Mouse (Mus musculus): ENCODE measurements around the gene Hyal1.

Hyal1 gene

GRCm38 (mm10) chr9:107576357-107577107, at the start of gene Hyal1:
Gene Hyal1, plus strand, starts transcription at chr9:107576927.
- no peak for DNase-seq

GRCm38 (mm10) chr9:107533791-107534407, 42.8 kb upstream of the Hyal1 start, which contains the start of gene Tmem115:
Gene Tmem115, plus strand, starts transcription at chr9:107533945.
- DNase-seq = peak; percentile 97

DNA sequence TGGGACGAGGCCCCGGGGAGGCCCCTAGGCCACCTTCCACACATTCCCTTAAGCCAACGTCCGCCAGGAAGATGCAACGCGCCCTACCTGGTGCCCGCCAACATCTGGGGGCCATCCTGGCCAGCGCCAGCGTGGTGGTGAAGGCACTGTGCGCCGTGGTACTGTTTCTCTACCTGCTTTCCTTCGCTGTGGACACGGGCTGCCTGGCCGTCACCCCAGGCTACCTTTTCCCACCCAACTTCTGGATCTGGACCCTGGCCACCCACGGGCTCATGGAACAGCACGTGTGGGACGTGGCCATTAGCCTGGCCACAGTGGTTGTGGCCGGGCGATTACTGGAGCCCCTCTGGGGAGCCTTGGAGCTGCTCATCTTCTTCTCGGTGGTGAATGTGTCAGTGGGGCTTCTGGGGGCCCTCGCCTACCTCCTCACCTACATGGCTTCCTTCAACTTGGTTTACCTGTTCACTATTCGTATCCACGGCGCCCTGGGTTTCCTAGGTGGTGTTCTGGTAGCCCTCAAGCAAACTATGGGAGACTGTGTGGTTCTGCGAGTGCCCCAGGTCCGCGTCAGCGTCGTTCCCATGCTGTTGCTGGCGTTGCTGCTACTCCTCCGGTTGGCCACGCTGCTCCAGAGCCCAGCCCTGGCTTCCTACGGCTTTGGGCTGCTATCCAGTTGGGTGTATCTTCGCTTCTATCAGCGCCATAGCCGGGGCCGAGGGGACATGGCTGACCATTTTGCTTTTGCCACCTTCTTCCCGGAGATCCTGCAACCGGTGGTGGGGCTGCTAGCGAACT, 42.1 kb upstream of the Hyal1 start:
- DNase-seq = peak; percentile 68

DNA sequence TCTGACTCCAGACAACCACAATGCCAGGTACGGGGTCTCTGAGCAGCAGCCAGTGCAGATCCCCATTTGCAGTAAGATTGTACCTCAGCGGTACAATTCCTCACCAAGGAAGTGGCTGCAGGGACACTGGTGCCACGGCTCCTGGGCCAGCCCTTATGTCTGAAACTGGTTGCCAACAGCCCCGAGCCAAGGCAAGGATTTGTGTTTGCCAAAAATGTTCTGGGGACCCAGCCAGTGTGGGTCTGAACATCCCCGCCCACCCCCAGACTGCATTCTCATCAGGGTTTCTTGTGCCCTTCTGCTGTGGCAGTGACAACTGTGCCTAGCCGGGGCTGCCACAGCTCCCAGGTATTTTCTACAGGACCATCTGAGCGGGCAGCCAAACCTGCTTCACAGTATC, 38.5 kb upstream of the Hyal1 start:
- peak; percentile 68 for DNase-seq

DNA sequence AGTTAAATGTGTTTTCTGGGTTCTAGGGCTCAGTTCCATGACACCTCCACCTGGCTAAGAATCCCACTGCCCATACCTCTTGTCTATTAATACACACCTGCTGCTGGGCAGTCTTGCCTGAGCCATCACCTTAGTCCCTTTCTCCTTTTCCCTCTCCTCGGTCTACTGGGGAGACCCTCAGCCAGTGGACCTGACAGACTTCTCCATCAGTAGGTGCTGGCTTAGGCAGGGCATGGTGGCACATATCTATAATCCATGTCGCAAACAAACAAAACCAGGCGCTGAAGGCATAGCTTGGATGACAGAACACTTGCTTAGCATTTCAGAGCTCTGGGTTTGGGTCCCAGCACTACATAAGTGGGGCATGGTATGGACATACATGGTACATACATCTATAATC, 38.0 kb upstream of the Hyal1 start:
- DNase-seq = no peak

- DNase-seq = peak; percentile 63
Observed at GRCm38 (mm10) chr9:107539940-107540339, 36.8 kb upstream of the Hyal1 start.

DNA sequence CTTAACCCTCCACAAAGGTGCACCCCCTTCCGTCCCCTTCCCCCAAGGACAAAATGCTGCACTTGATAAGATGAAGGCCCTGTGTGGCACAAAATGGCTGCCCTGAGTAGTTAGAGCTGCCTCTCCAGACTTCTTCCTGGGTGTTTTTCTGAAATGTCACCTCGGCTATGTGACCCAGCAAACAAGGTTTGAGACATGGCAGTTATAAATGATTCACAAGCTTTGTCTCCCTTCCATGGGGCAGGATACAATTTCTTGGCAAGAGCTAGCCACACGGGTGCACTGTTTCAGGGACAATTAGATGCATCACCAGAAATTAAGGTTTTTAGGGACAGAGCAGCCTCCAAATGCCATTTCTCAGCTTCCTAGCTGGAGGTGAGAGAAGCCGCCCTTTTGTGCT, 36.3 kb upstream of the Hyal1 start:
- DNase-seq = no peak

DNA sequence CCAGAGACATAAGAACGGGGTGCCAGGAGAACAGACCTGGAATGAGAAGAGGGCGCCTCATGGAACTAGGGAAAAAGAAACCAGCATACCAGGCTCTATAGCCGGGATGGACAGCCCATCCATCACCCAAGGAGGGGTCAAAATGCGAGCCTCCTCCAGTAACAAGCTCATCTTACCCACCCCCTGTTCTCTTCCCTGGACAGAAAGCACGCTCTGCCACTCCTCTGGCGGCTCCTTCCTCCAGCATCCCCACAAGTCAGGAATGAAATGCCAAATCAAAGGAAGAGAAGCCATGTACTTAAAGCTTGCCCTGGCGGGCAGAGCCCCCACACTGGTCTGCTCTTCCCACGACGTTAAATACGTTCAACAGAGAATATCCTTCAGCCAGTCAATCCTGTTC, 35.7 kb upstream of the Hyal1 start:
- DNase-seq = no peak

GRCm38 (mm10) chr9:107541474-107542351, 35.0 kb upstream of the Hyal1 start, which contains the start of the genes Cyb561d2 and Nprl2:
Gene Cyb561d2, minus strand, starts transcription at chr9:107542193.
Gene Nprl2, plus strand, starts transcription at chr9:107542226.
- DNase-seq = peak; percentile 95

- DNase-seq = no peak
Observed at GRCm38 (mm10) chr9:107542352-107542686, 34.4 kb upstream of the Hyal1 start.

DNA sequence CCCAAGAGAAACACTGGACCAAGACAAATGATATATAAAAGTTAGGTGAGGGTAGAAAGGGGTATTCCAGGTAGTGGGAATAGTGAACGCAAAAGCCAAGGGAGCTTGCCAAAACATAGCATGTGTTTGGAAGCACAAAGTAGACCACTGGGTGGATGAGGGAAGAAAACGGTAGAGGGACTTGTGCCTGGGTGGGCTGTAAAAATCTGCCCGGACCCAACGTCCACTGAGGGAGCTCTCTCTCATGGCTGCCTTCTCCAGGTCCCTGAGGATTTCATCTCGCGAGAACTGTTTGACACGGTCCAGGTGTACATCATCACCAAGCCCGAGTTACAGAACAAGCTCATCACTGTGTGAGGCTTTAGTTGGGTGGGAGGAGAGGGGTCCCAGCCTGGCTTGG, 34.0 kb upstream of the Hyal1 start:
- DNase-seq = peak; percentile 68

DNA sequence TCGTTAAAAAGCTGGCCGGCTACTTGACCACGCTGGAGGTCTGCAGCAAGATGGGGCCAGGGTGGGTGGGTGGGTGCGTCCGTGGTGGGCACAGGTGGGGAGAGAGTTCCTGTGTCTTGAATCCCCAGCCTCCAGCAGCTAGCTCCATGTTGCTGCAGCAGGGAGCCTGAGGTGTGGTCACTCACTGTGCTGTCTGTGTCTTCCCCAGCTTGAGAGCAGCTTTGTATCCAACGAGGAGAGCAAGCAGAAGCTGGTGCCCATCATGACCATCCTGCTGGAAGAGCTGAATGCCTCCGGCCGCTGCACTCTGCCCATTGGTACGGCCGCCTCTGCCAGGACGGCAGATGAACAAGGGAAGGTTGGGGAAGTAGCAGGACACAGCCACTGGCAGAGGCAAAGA, 33.4 kb upstream of the Hyal1 start:
- DNase-seq = peak; percentile 56

DNA sequence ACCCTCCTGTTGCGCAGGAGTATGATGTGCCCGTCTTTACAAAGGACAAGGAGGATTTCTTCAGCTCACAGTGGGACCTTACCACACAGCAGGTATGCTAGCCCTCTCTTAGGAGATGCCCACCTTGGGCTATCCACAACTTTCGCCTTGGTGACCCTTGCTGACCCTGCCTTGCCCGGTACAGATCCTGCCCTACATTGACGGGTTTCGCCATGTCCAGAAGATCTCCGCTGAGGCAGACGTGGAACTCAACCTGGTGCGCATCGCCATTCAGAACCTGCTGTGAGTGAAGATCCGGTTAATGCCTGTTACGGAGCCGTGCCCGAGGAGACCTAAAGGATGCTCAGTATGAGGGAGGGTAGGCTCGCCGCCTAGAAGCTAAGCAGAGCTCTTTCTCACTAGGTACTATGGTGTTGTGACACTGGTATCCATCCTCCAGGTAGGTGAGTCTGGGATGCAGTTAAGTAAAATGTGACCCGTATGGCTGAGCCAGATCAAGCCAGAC, 32.5 kb upstream of the Hyal1 start:
- peak; percentile 64 for DNase-seq

DNA sequence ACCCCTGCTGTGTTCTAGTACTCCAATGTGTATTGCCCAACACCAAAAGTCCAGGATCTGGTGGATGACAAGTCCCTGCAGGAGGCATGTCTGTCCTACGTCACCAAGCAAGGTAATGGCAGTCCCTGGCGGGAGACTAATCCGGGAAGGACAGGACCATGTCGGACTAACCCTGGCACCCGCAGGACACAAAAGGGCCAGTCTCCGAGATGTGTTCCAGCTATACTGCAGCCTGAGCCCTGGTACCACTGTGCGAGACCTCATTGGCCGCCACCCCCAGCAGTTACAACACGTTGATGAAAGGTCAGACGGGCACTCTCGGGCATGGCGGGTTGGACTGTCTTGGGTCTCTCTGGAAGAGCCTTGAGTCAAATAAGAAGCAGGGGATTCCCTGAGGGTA, 32.0 kb upstream of the Hyal1 start:
- DNase-seq = peak; percentile 67

DNA sequence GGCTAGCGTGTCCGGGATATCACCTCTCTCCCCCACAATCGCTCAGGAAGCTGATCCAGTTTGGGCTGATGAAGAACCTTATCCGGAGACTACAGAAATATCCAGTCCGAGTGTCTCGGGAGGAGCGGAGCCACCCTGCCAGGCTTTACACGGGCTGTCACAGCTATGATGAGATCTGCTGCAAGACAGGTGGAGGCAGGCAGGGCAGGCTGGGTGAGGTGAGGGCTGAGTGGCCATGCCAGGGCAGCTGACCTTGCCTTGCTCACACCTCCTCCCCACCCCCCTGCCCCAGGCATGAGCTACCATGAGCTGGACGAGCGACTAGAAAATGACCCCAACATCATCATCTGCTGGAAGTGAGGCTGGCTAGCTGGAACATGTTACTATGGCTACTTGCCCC, 31.5 kb upstream of the Hyal1 start:
- DNase-seq = peak; percentile 59

- peak; percentile 74 for DNase-seq
Observed at GRCm38 (mm10) chr9:107545602-107546001, 31.1 kb upstream of the Hyal1 start.

DNA sequence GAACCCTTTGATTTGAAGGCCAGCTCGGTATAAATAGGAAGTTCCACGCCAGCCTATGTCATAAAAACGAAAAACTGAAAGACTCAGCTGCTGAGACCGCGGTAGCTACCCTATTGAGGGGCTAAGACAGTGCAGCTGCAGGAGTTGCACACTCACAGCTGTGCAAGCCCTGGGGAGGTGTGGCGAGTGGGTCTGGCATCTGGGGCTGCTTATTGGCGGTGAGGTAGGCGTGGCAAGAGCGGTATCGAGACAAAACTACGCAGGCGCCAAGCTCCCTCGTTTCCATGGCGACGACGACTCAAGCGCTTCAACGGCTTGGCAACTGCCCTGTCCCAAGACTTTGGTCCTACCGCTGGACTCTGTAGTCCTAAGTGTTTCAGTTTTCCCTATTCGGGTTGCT, 29.7 kb upstream of the Hyal1 start, which contains the start of gene Zmynd10:
TSS of gene Zmynd10 (plus strand) at position 273 of the 400 bp plus-strand sequence.
- DNase-seq = no peak

DNA sequence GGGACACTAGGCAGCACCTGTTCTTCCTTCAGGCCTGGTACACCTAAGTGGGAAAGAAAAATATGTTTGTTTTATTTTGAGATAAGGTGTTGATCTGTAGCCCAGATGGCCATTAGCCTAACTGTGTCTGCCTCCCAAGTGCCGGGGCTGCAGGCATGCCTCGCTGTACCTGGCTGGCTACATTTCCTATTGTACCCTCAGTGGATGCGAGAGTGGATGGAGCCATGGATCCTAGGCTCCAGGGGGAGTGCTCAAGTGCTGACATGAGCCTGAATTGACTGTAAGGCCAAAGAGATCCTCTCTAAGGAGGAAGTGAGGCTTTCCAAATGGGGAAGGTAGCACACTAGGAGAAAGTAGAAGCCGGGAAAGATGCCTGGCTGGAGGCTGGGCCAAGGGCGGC, 28.8 kb upstream of the Hyal1 start:
- DNase-seq = no peak

DNA sequence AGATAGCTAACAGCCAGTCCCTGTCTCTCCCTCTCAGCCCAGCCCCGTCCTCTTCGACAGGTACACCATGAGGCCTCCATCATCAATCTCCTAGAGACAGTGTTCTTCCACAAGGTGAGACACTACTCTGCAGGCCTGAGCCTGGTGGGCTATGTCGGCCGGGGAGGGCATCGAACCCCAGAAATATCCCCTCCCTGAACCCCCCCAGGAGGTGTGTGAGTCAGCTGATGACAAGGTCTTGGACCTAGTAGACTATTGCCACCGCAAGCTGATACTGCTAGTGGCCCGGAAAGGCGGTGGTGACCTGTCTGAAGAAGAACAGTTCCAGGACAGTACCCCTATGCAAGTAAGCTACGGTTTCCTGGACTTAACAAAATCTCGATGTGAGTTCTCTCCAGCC, 27.9 kb upstream of the Hyal1 start:
- DNase-seq = no peak

GRCm38 (mm10) chr9:107549297-107550074, 27.2 kb upstream of the Hyal1 start:
- DNase-seq = no peak

DNA sequence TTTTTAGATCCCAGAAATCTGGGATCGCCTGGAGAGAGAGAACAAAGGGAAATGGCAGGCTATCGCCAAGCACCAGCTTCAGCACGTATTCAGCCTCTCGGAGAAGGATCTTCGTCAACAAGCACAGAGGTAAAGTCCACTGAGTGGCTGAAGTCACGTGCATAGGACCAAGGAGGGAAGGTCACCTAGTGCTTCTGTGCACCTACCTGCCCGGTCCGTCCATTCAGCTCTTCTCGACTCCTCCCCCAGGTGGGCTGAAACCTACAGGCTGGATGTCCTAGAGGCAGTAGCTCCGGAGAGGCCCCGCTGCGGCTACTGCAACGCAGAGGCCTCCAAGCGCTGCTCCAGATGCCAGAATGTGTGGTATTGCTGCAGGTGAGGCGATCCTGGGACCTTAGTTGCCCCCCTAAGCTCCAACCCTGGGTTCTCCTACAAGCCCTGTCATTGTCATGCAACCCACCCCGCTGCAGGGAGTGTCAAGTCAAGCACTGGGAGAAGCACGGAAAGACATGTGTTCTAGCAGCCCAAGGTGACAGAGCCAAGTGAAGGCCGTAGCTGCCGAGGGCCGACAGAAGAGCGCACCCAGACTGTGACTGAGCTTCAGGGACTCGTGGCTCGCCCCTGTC, 26.1 kb upstream of the Hyal1 start:
- no peak for DNase-seq
